Mouse (Mus musculus) liver, embryonic 16.5 days (tissue): ENCODE data around the gene Supt4a. TPM values are rescaled to one million over a fixed set of nuclear protein-coding genes. Genes with fewer than 3 reads are reported as not detected.

ENCODE experiments used
- ATAC-seq: fragments of 200-750 bp; cut with Nextera tagmentation; 2 replicates; pipeline ENCODE4 v1.8.0; 2017; ENCODE audit warnings: low read depth, mild to moderate bottlenecking, moderate number of reproducible peaks, moderate library complexity
- H3K27ac ChIP-seq: fragments of 300-500 bp; sonication (generic); 2 replicates; pipeline ENCODE4 v1.5.1; 2014; ENCODE audit warnings: mild to moderate bottlenecking, low read length
- H3K27me3 ChIP-seq: fragments of 300-500 bp; sonication (generic); 2 replicates; pipeline ENCODE4 v1.6.1; 2014; ENCODE audit warnings: low read depth, low read length, mixed read lengths; ENCODE audit not compliant: control insufficient read depth, insufficient read depth
- H3K36me3 ChIP-seq: fragments of 300-500 bp; sonication (generic); 2 replicates; pipeline ENCODE4 v1.6.1; 2014; ENCODE audit warnings: mild to moderate bottlenecking; ENCODE audit not compliant: control insufficient read depth, insufficient read depth
- H3K4me1 ChIP-seq: fragments of 300-500 bp; sonication (generic); 2 replicates; pipeline ENCODE4 v1.6.1; 2014; ENCODE audit warnings: low read depth, low read length, mixed read lengths; ENCODE audit not compliant: control insufficient read depth
- H3K4me2 ChIP-seq: fragments of 300-500 bp; sonication (generic); 2 replicates; pipeline ENCODE4 v1.6.1; 2014; ENCODE audit warnings: low read depth, low read length, mixed read lengths
- H3K4me3 ChIP-seq: fragments of 300-500 bp; sonication (generic); 2 replicates; pipeline ENCODE4 v1.5.1; 2014; ENCODE audit warnings: low read depth, mild to moderate bottlenecking, low read length
- H3K9ac ChIP-seq: fragments of 300-500 bp; sonication (generic); 2 replicates; pipeline ENCODE4 v1.6.1; 2014; ENCODE audit warnings: low read depth, low read length
- H3K9me3 ChIP-seq: fragments of 300-500 bp; sonication (generic); replicated peaks from 2 replicates; pipeline ENCODE4 v1.6.1; 2016; ENCODE audit warnings: low read length; ENCODE audit not compliant: control insufficient read depth
- WGBS: fragments of 180-500 bp; shearing (Covaris S2); extraction: QIAGEN DNeasy Blood & Tissue Kit; methylation state at CpG from one replicate; pipeline ENCODE4 v1.1.7; 2014; ENCODE audit not compliant: insufficient replicate concordance; 5-methylcytosine and 5-hydroxymethylcytosine counted together
- polyA plus RNA-seq: library from polyadenylated mRNA; unstranded; fragments of >200 nt; fragmentation: Nextera tagmentation; extraction: Ambion mirVana; gene quantifications from 2 replicates; pipeline ENCODE4 v1.2.1, GENCODE M21; 2015

Gene Supt4a
- polyA plus RNA-seq, 1 experiment from 2014 or later: 180 TPM

- Histone ChIP-seq H3K9me3 (no peaks in the 10 kb centered on the region), H3K4me3 (peak overlapping the region; percentile 48), H3K9ac (peak overlapping the region; percentile 22), H3K27ac (no peak overlapping the region), H3K4me2 (peak overlapping the region; percentile 58), H3K36me3 (no peaks in the 10 kb centered on the region), H3K4me1 (peaks cover 20% of the 10 kb centered on the region), H3K27me3 (peaks cover 57% of the 10 kb centered on the region)
- WGBS: 4% methylated on average over 65 of the region's 65 CpGs
- no peak for ATAC-seq
Measured at GRCm38 (mm10) chr11:87763988-87764876, 26.9 kb downstream of the Supt4a start.

GRCm38 (mm10) chr11:87768745-87769144 lies 31.4 kb downstream of the Supt4a start:
- WGBS: 48% methylated on average over 4 of the region's 4 CpGs
- peaks cover 23% of the 10 kb centered on the region for H3K27me3 ChIP-seq
- no peak for ATAC-seq

GRCm38 (mm10) chr11:87770989-87771388 lies 33.6 kb downstream of the Supt4a start:
- H3K27me3 ChIP-seq: peaks cover under 1% of the 10 kb centered on the region; the same call in 1 of the 2 replicates
- peaks cover 3% of the 10 kb centered on the region; the same call in 1 of the 2 replicates for H3K4me1 ChIP-seq
- 30% methylated on average over 3 of the region's 3 CpGs for WGBS
- H3K36me3 ChIP-seq: no peaks in the 10 kb centered on the region
- H3K9ac ChIP-seq: no peak overlapping the region
- H3K4me3 ChIP-seq: no peak overlapping the region
- no peaks in the 10 kb centered on the region for H3K9me3 ChIP-seq
- no peak overlapping the region for H3K4me2 ChIP-seq
- H3K27ac ChIP-seq: no peak overlapping the region
- peak; percentile 47; the same call in 1 of the 2 replicates for ATAC-seq

More at GRCm38 (mm10) chr11:87768745-87769144, 31.4 kb downstream of the Supt4a start:
- Histone ChIP-seq H3K4me2 (no peak overlapping the region), H3K27ac (no peak overlapping the region), H3K36me3 (no peaks in the 10 kb centered on the region), H3K4me1 (peaks cover 10% of the 10 kb centered on the region), H3K9ac (no peak overlapping the region), H3K9me3 (no peaks in the 10 kb centered on the region), H3K4me3 (no peak overlapping the region)

- ATAC-seq: no peak
- Histone ChIP-seq H3K36me3 (no peaks in the 10 kb centered on the region), H3K9ac (no peak overlapping the region), H3K27ac (no peak overlapping the region), H3K4me3 (no peak overlapping the region), H3K27me3 (no peaks in the 10 kb centered on the region; the same call in 1 of the 2 replicates), H3K4me1 (peaks cover 3% of the 10 kb centered on the region; the same call in 1 of the 2 replicates), H3K4me2 (no peak overlapping the region), H3K9me3 (no peaks in the 10 kb centered on the region)
- WGBS: 80% methylated on average over 3 of the region's 3 CpGs
Measured at GRCm38 (mm10) chr11:87772354-87772753, 35.0 kb downstream of the Supt4a start.

- Histone ChIP-seq H3K36me3 (no peaks in the 10 kb centered on the region), H3K9me3 (no peaks in the 10 kb centered on the region), H3K4me1 (peaks cover 9% of the 10 kb centered on the region), H3K4me3 (peak overlapping the region; percentile 20), H3K27ac (no peak overlapping the region), H3K4me2 (peak overlapping the region; percentile 54), H3K27me3 (no peaks in the 10 kb centered on the region; the same call in 1 of the 2 replicates), H3K9ac (no peak overlapping the region)
- ATAC-seq: peak; percentile 72
- 28% methylated on average over 29 of the region's 32 CpGs for WGBS
Measured at GRCm38 (mm10) chr11:87778100-87778765, 40.9 kb downstream of the Supt4a start.

- ATAC-seq: no peak
- H3K27me3 ChIP-seq: no peaks in the 10 kb centered on the region; the same call in 1 of the 2 replicates
- no peaks in the 10 kb centered on the region for H3K9me3 ChIP-seq
Measured at GRCm38 (mm10) chr11:87778915-87779314, 41.6 kb downstream of the Supt4a start.

GRCm38 (mm10) chr11:87779392-87779791 lies 42.0 kb downstream of the Supt4a start:
- ATAC-seq: no peak
- no peaks in the 10 kb centered on the region for H3K36me3 ChIP-seq
- no peak overlapping the region for H3K4me2 ChIP-seq
- no peaks in the 10 kb centered on the region; the same call in 1 of the 2 replicates for H3K27me3 ChIP-seq
- H3K4me3 ChIP-seq: no peak overlapping the region
- peaks cover 9% of the 10 kb centered on the region for H3K4me1 ChIP-seq
- H3K27ac ChIP-seq: no peak overlapping the region
- H3K9me3 ChIP-seq: no peaks in the 10 kb centered on the region
- no peak overlapping the region for H3K9ac ChIP-seq
- WGBS: 37% methylated on average over 4 of the region's 4 CpGs

More at GRCm38 (mm10) chr11:87778915-87779314, 41.6 kb downstream of the Supt4a start:
- 51% methylated on average over 12 of the region's 12 CpGs for WGBS
- no peak overlapping the region for H3K9ac ChIP-seq
- H3K4me1 ChIP-seq: peaks cover 9% of the 10 kb centered on the region
- no peak overlapping the region for H3K27ac ChIP-seq
- no peak overlapping the region; the same call in 1 of the 2 replicates for H3K4me3 ChIP-seq
- peak overlapping the region; percentile 54; the same call in 1 of the 2 replicates for H3K4me2 ChIP-seq
- H3K36me3 ChIP-seq: no peaks in the 10 kb centered on the region

GRCm38 (mm10) chr11:87780130-87780529 lies 42.8 kb downstream of the Supt4a start:
- Histone ChIP-seq H3K4me2 (no peak overlapping the region), H3K4me1 (peaks cover 9% of the 10 kb centered on the region), H3K27ac (no peak overlapping the region), H3K36me3 (no peaks in the 10 kb centered on the region), H3K9ac (no peak overlapping the region), H3K27me3 (no peaks in the 10 kb centered on the region; the same call in 1 of the 2 replicates), H3K9me3 (no peaks in the 10 kb centered on the region), H3K4me3 (no peak overlapping the region)
- WGBS: 69% methylated on average over 8 of the region's 8 CpGs
- ATAC-seq: no peak
